Mouse (Mus musculus) gastrocnemius, adult 18-20 months (tissue): ENCODE measurements at regions not wholly inside any gene's neighbourhood (a gene's known extent, or its start where the extent isn't known, plus 50 kb on each side); places are given as distances from the start of the nearest gene placed in this dataset.
"Not testable (repeated sequence)": the region's sequence is repeated elsewhere in the genome, so short reads cannot be mapped to it uniquely, and the experiment has no call there.

ENCODE experiments used
- DNase-seq: peaks from one replicate; pipeline ENCODE4 v3.0.0; 2021; ENCODE audit warnings: low spot score

DNA sequence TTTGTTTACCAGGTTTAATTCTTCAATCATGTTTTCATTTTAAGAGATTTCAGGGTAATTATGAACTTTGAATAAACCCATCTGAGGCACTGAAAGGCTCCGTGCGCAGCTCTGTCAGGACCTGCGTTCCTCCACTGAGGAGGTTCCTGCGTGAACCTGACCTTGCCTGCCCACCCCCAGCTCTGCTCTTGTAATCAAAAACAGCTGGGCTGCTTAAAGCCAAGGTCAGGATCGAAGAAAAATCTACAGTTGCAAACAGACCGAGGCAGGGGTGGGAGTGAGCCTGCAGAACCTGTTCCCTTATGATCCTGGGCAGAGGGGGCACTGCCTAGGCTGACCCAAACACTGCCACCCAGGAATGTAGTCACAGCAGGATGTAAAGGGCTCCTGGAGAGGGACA lies 134.8 kb upstream of the Bcor start:
- no peak for DNase-seq

- no peak for DNase-seq
Measured at GRCm38 (mm10) chrX:12296264-12297053, 136.3 kb upstream of the Bcor start.

DNA sequence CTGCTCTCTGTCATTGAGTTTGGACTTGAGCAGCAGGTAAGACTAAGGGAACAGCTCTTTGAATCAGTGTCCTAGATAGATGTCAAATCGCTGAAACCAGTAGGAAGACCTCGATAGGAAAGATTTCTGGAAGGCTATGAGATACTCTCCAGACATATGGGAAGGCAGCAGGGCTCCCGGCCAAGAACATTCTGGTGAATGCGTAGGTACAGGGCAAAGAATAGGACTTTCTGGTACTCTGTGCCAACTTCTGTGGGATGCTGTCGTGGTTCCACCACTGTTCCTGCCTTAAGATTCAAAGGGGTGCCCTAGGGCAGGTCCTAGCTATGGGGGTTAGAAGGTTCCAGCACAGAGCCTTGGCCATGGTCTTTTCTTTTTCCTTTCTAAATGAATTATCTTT lies 138.5 kb upstream of the Bcor start:
- DNase-seq, result no peak

DNA sequence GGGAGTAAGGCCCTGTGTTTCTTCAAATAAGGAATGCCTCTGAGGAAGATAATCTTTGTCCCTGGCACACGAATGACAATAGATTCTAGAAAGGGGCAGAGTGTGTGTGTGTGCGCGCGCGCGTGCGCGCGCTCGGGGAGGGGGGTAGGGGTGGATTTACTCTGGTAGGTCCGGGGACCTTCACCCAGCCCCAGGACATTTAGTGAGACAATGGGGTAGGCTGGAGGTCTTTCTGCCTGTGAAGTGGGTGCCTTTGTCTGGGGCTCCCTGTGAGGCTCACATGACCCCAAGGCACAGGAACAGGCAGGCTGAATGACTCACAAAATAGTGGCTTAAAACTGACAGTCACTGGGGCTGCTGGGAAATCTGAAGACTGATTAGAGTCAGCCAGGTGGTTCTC lies 139.1 kb upstream of the Bcor start:
- DNase-seq, result no peak

GRCm38 (mm10) chrX:12304678-12305077 lies 144.5 kb upstream of the Bcor start:
- no peak for DNase-seq

DNA sequence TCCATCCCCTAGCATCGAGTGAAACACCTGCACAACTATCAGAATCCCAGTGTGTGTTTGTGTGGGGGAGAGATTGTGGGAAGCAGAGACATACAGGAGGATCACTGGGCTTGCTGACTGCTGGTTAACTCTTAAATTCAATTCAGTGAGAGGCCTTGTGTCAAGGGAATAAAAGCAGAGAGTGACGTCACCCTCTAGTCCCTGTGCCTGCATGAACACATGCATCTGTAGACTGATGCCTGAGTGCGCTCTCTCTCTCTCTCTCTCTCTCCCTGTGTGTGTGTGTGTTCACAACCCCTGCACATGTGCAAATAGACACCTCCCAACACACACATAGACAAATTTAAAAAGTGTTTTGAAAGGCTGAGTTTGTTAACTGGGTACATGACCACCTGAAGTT lies 146.8 kb upstream of the Bcor start:
- no peak for DNase-seq

DNA sequence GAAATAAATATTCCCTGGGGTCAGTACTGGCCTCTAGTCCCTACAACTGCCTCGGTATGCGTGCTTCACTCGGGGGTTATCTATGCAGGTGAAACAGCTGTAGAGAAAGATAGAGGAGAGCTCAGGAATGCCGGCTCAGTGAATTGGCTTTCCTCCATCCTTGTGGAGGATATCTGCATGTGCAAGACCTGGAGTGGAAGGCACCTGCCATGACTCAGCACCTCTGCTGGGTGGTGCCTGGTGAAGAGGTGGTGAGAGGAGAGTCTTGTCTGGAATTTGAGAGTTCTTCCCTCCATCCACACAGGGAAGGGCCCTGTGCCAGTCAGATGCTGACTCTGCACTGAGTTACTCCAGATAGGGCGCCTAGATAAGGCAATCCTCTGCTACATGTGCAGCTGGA lies 152.4 kb upstream of the Bcor start:
- DNase-seq, result no peak

DNA sequence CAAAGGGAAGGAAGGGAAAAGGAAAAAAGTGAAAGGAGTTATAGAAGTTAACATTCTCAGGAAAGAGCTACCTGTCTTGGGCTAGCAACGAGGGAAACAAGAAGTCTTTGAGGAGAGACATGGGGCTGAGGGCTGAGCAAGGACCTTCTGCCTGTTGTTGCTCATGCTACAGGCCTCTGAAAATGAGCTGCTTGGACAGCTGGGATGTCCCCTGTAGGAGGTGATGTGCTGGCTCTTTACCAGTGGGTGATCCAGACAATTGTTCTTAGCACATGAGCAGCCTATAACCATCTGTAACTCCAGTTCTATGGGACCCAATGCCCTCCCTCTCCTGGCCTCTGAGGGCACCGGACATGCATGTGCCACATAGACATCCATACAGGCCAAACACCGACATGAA lies 155.5 kb upstream of the Bcor start:
- DNase-seq, result no peak

DNA sequence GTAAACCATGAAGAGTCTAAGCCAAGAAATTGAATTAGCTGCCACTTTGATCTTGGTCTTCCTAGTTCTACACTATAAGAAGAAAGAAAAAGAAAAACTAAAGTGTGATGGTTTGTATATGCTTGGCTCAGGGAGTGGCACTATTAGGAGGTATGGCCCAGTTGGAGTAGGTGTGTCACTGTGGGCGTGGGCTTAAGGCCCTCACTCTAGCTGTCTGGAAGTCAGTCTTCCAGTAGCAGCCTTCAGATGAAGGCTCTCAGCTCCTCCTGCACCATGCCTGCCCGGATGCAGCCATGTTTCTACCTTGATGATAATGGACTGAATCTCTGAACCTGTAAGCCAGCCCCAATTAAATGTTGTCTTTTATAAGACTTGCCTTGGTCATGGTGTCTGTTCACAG lies 157.3 kb upstream of the Bcor start:
- not testable (repeated sequence) for DNase-seq

GRCm38 (mm10) chrX:12318848-12319651 lies 158.9 kb upstream of the Bcor start:
- no peak for DNase-seq

DNA sequence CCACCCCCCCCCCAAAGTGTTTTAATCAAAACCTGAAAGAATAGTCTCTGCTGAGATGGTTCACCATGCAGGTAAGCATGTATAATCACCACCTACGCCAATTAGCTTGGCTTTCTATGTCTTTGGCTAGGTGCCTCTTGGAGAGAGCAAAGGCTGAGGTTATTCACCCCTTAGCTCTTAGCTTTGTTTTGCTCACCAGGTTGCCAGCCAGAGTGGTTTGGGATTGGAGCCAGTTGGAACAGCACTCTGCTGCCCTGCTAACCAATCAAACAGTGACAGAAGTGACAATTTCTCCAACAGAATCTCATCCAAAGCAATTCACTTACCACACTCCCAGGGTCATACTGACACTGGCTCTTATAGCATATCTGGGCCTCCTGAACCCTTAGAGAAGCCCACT lies 162.3 kb upstream of the Bcor start:
- DNase-seq, result no peak

GRCm38 (mm10) chrX:12323268-12323667 lies 163.1 kb upstream of the Bcor start:
- DNase-seq, result no peak

DNA sequence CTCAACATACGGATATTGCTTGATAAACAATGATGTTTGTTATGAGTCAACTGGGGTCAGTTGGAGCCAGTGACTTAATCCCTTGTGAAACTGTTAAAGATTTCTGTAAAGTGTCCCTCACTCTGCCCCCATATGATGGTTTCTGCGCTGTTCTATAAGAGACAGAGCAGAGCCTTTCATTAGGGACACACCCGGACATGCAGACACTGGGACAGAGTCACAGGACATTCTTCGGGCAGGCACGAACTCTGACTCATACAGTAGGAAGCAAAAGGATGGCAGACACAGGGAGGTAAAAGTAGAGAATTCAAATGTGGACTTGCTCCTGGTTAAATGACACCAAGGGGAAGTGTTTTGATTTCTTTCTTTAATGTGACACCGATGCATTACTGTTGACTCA lies 163.7 kb upstream of the Bcor start:
- no peak for DNase-seq

- DNase-seq, result no peak
Measured at GRCm38 (mm10) chrX:12327464-12327863, 167.3 kb upstream of the Bcor start.

DNA sequence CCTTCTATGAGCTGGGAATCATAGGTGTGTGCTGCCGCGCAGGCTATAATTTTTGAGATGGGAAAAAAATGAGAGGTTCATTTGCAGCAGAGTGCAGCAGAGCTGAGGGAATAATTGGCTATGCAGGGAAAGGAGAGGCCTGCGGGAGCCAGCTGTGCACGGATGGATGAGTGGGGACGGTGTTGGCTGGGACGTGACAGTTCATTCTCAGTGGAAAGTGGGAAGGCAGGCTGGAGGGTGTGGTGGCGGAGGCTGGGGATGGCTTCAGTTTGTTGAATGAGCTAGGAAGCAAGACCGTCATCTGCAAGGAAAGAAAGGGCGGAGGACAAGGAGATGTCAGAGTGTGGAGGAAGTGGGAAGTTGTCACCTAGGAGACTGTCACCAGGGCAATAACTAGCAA lies 180.4 kb upstream of the Bcor start:
- no peak for DNase-seq

GRCm38 (mm10) chrX:12341356-12341965 lies 181.3 kb upstream of the Bcor start:
- no peak for DNase-seq

GRCm38 (mm10) chrX:12344805-12345555 lies 184.8 kb upstream of the Bcor start:
- DNase-seq, result no peak

DNA sequence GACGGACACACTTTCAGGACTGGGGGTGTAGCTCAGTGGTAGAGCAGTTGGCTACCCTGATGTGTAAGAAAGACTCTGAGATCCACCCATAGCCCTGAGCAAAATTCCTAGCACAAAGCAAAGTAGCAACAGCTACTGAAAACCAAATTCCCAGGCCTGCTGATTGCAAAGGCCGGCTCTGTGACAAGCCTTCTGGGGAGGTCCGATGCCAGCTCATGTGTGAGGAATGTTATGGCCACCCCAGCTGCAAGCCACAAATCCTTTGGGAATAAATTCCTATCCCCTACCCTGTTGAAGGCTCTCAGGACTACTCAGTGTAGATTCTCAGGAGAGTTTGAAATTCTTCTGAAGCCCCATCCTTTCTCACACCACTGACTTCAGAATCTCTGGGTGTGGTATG lies 186.7 kb upstream of the Bcor start:
- no peak for DNase-seq

DNA sequence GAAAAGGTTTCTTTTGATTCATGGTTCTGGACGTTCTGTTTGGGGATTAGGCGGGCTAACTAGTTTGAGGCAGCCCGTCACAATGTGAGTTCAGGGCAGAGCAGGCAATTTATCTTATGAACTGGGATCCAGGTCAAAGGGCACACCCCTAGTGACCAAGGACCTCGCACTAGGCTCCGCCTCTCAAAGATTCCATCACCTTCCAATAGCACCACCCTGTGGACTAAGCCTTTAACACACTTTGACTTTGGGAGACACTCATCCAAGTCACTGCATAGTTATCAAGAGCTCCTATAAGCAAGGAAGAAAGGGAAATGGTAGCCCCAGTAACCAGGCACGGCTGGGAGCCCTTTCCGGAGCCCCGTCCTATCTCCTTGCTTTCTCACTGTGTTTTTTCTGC lies 188.0 kb upstream of the Bcor start:
- peak; percentile 3 for DNase-seq

GRCm38 (mm10) chrX:12354875-12355274 lies 194.7 kb upstream of the Bcor start:
- DNase-seq, result no peak

GRCm38 (mm10) chrX:12358026-12358425 lies 197.9 kb upstream of the Bcor start:
- DNase-seq, result no peak
